Mouse (Mus musculus) forebrain, embryonic 13.5 days (tissue): ENCODE data around the gene Dhcr24. TPM values are rescaled to one million over a fixed set of nuclear protein-coding genes. Genes with fewer than 3 reads are reported as not detected.

ENCODE experiments used
- ATAC-seq: fragments of 200-750 bp; cut with Nextera tagmentation; 2 replicates; pipeline ENCODE4 v1.8.0; 2017
- H3K27ac ChIP-seq: fragments of 300-500 bp; sonication (generic); 2 replicates; pipeline ENCODE4 v1.5.1; 2015; ENCODE audit warnings: inconsistent platforms, mild to moderate bottlenecking, moderate library complexity
- H3K27me3 ChIP-seq: fragments of 300-500 bp; sonication (generic); 2 replicates; pipeline ENCODE4 v1.6.1; 2015; ENCODE audit warnings: mild to moderate bottlenecking, inconsistent platforms
- H3K36me3 ChIP-seq: fragments of 300-500 bp; sonication (generic); 2 replicates; pipeline ENCODE4 v1.6.1; 2015; ENCODE audit warnings: mild to moderate bottlenecking, inconsistent platforms; ENCODE audit not compliant: poor library complexity, severe bottlenecking
- H3K4me1 ChIP-seq: fragments of 300-500 bp; sonication (generic); 2 replicates; pipeline ENCODE4 v1.6.1; 2015; ENCODE audit warnings: inconsistent platforms
- H3K4me2 ChIP-seq: fragments of 300-500 bp; sonication (generic); 2 replicates; pipeline ENCODE4 v1.6.1; 2015; ENCODE audit warnings: inconsistent platforms, mild to moderate bottlenecking, moderate library complexity
- H3K4me3 ChIP-seq: fragments of 300-500 bp; sonication (generic); 2 replicates; pipeline ENCODE4 v1.5.1; 2015; ENCODE audit warnings: mild to moderate bottlenecking, inconsistent platforms
- H3K9ac ChIP-seq: fragments of 300-500 bp; sonication (generic); 2 replicates; pipeline ENCODE4 v1.6.1; 2015; ENCODE audit warnings: mild to moderate bottlenecking, inconsistent platforms
- H3K9me3 ChIP-seq: fragments of 300-500 bp; sonication (generic); replicated peaks from 2 replicates; pipeline ENCODE4 v1.6.1; 2016; ENCODE audit warnings: inconsistent platforms
- WGBS: fragments of 180-500 bp; shearing (Covaris S2); methylation state at CpG from one replicate; pipeline ENCODE4 v1.1.7; 2015; 5-methylcytosine and 5-hydroxymethylcytosine counted together
- polyA plus RNA-seq: library from polyadenylated mRNA; unstranded; fragments of >200 nt; fragmentation: Nextera tagmentation; extraction: Ambion mirVana; gene quantifications from 2 replicates; pipeline ENCODE4 v1.2.1, GENCODE M21; 2015

Dhcr24 gene
- polyA plus RNA-seq, 1 experiment from 2014 or later, result 6.5 TPM

DNA sequence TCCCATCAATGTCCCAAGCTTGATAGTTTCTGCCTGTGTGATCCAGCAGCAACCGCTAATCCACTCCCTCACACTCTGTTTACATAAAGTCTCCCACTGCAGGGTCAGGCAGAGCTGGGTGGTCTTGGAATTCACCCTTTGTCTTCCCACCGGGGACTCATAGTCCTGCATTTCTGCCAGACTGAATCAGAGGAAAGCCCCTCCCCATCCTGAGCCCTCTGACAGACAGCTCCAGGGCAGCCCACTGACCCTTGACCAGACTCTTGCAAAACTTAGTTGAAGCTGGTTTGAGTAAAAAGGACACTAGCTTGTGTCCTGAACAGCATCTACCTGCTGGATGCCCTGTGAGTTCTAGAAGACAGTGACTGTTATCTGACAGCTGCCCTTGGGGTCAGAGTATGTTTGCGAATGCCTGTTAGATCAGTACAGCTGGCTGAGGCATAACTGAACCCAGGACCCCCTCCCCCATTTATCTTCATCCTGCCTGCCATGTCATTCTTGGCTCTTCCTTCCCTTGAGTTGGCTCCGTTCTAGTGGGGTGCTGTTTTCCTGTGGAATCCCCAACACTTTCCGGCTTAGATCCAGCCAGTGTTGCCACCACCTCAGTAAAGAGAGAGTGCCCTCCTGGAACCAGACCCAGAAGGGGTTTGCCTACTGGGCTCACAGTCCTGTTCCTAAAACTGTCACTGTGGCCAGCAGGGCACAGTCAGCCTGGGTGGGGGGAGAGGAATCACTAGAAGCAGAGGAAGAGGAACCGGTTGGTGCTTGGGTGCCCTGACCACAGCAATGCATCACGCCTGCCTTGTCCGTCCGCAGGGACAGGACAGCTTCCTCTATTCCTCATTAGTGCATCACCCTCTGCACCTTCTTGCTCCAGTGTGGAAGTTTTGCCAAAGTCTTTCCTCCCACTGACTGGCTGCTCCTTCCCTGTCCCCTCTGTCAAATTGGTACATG, 2.3 kb downstream of the Dhcr24 start:
- Histone ChIP-seq H3K4me1 (peaks cover 35% of the 10 kb centered on the region), H3K27ac (no peak overlapping the region; the same call in 1 of the 2 replicates), H3K4me3 (peak overlapping the region; percentile 92), H3K4me2 (peak overlapping the region; percentile 83), H3K9ac (peak overlapping the region; percentile 84), H3K9me3 (no peaks in the 10 kb centered on the region), H3K27me3 (no peaks in the 10 kb centered on the region), H3K36me3 (peaks cover 39% of the 10 kb centered on the region)
- WGBS, result 64% methylated on average over 9 of the region's 9 CpGs
- no peak for ATAC-seq

DNA sequence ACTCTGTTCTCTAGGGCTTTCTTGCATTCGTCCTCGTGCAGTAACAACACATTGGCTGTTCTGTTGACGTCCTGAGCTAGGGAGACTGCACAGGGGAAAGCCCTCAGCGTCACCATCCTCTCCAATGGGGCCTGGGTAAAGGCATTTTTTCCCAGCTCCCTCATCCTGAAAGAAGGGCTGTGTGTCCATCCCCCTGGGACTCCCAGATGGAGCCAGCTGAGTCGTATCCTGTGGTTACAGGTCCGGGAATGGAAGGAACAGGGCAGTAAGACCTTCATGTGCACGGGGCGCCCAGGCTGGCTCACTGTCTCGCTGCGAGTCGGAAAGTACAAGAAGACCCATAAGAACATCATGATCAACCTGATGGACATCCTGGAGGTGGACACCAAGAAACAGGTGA, 3.3 kb downstream of the Dhcr24 start:
- no peaks in the 10 kb centered on the region for H3K9me3 ChIP-seq
- H3K36me3 ChIP-seq, result peaks cover 46% of the 10 kb centered on the region
- H3K27me3 ChIP-seq, result no peaks in the 10 kb centered on the region
- H3K4me2 ChIP-seq, result peak overlapping the region; percentile 83
- H3K27ac ChIP-seq, result no peak overlapping the region
- H3K4me3 ChIP-seq, result no peak overlapping the region
- 90% methylated on average over 11 of the region's 11 CpGs for WGBS
- H3K9ac ChIP-seq, result no peak overlapping the region
- peaks cover 35% of the 10 kb centered on the region for H3K4me1 ChIP-seq
- no peak for ATAC-seq

DNA sequence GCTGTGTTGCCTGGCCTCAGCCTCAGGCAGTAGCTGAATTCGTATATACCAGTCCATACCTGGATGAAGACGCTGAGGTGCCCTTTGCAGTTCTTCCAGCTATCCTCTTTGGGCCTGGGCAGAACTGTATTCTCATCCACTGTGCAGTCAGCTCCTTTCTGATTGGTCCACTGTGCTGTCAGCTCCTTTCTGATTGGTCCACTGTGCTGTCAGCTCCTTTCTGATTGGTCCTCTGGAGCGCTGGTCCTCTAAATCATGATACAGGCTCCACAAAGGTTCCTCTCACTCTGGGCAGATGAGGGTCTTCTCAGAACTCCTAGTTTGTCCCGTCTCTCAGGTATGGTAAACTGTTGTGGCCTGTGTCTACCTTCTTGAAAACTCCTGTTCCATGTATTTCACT, 8.8 kb downstream of the Dhcr24 start:
- Histone ChIP-seq H3K27ac (no peak overlapping the region), H3K4me3 (no peak overlapping the region), H3K9me3 (no peaks in the 10 kb centered on the region), H3K4me1 (no peaks in the 10 kb centered on the region), H3K27me3 (no peaks in the 10 kb centered on the region), H3K9ac (no peak overlapping the region), H3K36me3 (peaks cover 95% of the 10 kb centered on the region), H3K4me2 (no peak overlapping the region)
- ATAC-seq, result no peak
- WGBS, result 92% methylated on average over 4 of the region's 4 CpGs

- Histone ChIP-seq H3K4me3 (no peak overlapping the region), H3K36me3 (peaks cover 94% of the 10 kb centered on the region), H3K4me2 (no peak overlapping the region), H3K9me3 (no peaks in the 10 kb centered on the region), H3K9ac (no peak overlapping the region), H3K4me1 (no peaks in the 10 kb centered on the region), H3K27me3 (no peaks in the 10 kb centered on the region), H3K27ac (no peak overlapping the region)
- no peak for ATAC-seq
- WGBS, result 89% methylated on average over 11 of the region's 11 CpGs
These were observed 10.4 kb downstream of the Dhcr24 start for GRCm38 (mm10) chr4:106571081-106571724.

DNA sequence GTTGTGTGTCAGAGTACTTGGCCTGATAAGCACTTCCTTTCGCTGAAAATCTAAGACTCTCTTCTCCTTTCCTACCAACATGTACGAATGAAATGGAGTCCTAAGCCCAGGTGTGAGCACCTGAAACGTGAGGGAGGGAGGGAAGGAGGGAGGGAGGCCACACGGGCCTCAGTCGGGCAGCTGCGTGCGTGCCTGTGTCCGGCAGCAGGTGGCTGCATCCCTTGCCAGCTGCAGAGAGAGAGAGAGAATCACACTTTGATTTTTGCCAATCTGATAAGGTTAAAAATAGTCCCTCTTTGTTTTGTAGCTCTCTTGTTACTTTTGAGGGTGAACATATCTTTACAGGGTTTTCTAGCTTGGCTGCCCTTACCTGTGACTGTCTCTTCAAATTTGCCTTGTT, 14.2 kb downstream of the Dhcr24 start:
- no peak for ATAC-seq
- Histone ChIP-seq H3K27ac (no peak overlapping the region), H3K36me3 (peaks cover 96% of the 10 kb centered on the region), H3K4me1 (no peaks in the 10 kb centered on the region), H3K9me3 (no peaks in the 10 kb centered on the region), H3K4me3 (no peak overlapping the region), H3K4me2 (no peak overlapping the region), H3K9ac (no peak overlapping the region), H3K27me3 (no peaks in the 10 kb centered on the region)
- WGBS, result 84% methylated on average over 8 of the region's 8 CpGs

GRCm38 (mm10) chr4:106577511-106577910, 16.7 kb downstream of the Dhcr24 start:
- no peaks in the 10 kb centered on the region for H3K9me3 ChIP-seq
- H3K4me1 ChIP-seq, result no peaks in the 10 kb centered on the region
- no peak overlapping the region for H3K4me3 ChIP-seq
- whole genome bisulfite sequencing, result 81% methylated on average over 7 of the region's 7 CpGs
- no peaks in the 10 kb centered on the region for H3K27me3 ChIP-seq
- H3K27ac ChIP-seq, result no peak overlapping the region
- H3K36me3 ChIP-seq, result peaks cover 96% of the 10 kb centered on the region
- ATAC-seq, result no peak
- H3K4me2 ChIP-seq, result no peak overlapping the region
- no peak overlapping the region for H3K9ac ChIP-seq

DNA sequence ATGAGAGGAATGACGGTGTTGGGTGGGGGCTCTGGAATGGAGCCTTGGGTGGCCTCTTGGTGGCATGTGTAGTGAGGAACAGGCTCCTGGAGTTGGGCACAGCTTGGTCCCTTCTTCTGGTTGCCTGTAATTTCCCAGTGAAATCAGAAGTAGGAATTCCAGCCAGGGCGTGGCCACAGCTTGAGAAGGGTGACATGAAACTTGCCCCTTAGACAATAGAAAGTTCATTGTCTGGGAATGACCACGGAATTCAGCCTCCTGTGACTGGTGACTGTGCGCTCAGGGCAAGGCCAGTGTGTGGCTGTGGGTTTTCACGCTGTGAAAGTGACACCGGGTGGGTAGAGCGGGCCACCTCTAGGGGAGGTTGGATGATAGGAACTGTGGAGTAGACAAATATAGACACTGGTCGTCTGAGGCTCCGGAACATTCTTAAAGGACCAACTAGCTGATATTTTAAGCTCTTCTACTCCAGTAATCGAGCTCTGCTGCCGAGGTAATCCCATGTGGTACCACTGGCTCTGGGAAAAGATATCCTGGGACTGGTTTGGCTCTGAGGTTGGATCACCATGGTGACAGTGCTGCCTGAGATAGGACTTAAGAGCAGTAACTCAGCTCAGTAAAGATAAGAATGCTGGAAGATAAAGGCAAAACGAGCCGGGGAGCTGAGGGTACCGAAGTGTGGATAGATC, 20.5 kb downstream of the Dhcr24 start:
- H3K27ac ChIP-seq, result no peak overlapping the region
- ATAC-seq, result no peak
- H3K27me3 ChIP-seq, result no peaks in the 10 kb centered on the region
- WGBS, result 92% methylated on average over 14 of the region's 14 CpGs
- no peak overlapping the region for H3K4me2 ChIP-seq
- no peak overlapping the region for H3K4me3 ChIP-seq
- H3K9me3 ChIP-seq, result no peaks in the 10 kb centered on the region
- peaks cover 98% of the 10 kb centered on the region for H3K36me3 ChIP-seq
- H3K4me1 ChIP-seq, result no peaks in the 10 kb centered on the region
- H3K9ac ChIP-seq, result no peak overlapping the region

DNA sequence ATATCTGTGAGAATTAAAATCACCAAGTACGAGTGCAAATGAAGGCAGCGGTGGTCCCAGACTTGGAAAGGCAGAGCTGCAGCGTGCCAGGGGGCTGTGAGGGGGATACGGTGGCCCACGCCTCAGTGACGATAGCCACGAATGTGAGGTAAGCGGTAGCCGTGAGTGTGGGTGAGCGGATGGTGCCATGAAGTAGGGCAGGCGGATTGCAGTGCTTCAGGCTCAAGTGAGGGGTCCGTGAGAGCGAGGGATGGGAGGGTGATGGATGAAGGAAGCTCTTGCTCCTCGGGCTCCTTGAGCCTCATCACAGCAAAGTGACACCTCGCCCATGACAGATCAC, 21.0 kb downstream of the Dhcr24 start:
- no peak overlapping the region for H3K4me2 ChIP-seq
- no peak overlapping the region for H3K27ac ChIP-seq
- no peaks in the 10 kb centered on the region for H3K9me3 ChIP-seq
- peaks cover 98% of the 10 kb centered on the region for H3K36me3 ChIP-seq
- H3K9ac ChIP-seq, result no peak overlapping the region
- no peaks in the 10 kb centered on the region for H3K4me1 ChIP-seq
- no peaks in the 10 kb centered on the region for H3K27me3 ChIP-seq
- 94% methylated on average over 15 of the region's 15 CpGs for WGBS
- no peak overlapping the region for H3K4me3 ChIP-seq
- no peak for ATAC-seq

DNA sequence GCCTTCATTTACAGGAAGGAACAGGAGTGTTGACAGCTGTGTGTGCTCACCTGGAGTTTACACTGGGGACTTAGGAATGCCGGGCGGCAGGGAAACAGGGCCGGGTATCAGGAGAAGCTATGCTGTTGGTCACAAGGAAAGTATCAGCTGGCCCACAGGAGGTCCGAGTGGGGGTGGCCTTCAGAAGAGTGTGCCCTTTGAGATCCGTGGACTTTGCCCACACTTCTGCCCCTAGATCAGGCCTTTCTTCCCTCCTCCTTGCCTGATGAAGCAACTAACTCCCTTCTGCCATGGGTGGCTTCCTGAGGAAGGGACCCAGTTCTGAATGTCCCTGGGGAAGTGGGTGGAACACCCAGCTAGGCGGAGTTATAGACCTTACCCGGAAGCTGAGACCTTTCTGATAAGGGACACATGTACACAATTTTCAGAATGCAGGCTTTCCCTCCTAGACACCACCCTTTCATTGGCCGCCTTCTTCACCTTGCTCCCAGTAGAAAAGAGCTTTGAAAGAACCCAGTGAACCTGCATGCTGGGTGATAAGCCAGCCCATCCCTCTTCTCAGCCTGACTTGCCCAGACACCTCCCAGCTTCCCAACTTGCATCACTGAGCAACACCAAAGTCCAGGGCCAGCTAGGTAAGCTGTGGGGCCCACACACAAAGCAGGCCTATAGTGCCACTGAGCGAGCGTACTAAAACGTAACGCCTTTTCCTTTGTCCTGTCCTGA, 21.8 kb downstream of the Dhcr24 start:
- WGBS, result 92% methylated on average over 12 of the region's 12 CpGs
- H3K27me3 ChIP-seq, result no peaks in the 10 kb centered on the region
- H3K4me2 ChIP-seq, result no peak overlapping the region
- no peak for ATAC-seq
- H3K9me3 ChIP-seq, result no peaks in the 10 kb centered on the region
- H3K36me3 ChIP-seq, result peaks cover 97% of the 10 kb centered on the region
- H3K27ac ChIP-seq, result no peak overlapping the region; the same call in 1 of the 2 replicates
- H3K9ac ChIP-seq, result no peak overlapping the region
- H3K4me1 ChIP-seq, result no peaks in the 10 kb centered on the region
- H3K4me3 ChIP-seq, result no peak overlapping the region

- no peaks in the 10 kb centered on the region for H3K27me3 ChIP-seq
- 91% methylated on average over 4 of the region's 4 CpGs for WGBS
- no peak overlapping the region for H3K27ac ChIP-seq
- H3K4me2 ChIP-seq, result no peak overlapping the region
- H3K4me3 ChIP-seq, result no peak overlapping the region
- ATAC-seq, result no peak
- H3K9ac ChIP-seq, result no peak overlapping the region
- H3K4me1 ChIP-seq, result no peaks in the 10 kb centered on the region
- H3K9me3 ChIP-seq, result no peaks in the 10 kb centered on the region
- H3K36me3 ChIP-seq, result peaks cover 98% of the 10 kb centered on the region
These were observed 23.8 kb downstream of the Dhcr24 start for GRCm38 (mm10) chr4:106584665-106585064.

- 94% methylated on average over 6 of the region's 6 CpGs for WGBS
- Histone ChIP-seq H3K9me3 (no peaks in the 10 kb centered on the region), H3K4me2 (no peak overlapping the region), H3K4me1 (no peaks in the 10 kb centered on the region), H3K27ac (no peak overlapping the region), H3K4me3 (no peak overlapping the region), H3K36me3 (peaks cover 92% of the 10 kb centered on the region), H3K9ac (no peak overlapping the region), H3K27me3 (no peaks in the 10 kb centered on the region)
- no peak for ATAC-seq
These were observed 26.2 kb downstream of the Dhcr24 start for GRCm38 (mm10) chr4:106587075-106587474.

- Histone ChIP-seq H3K4me2 (no peak overlapping the region), H3K9me3 (no peaks in the 10 kb centered on the region), H3K36me3 (peaks cover 61% of the 10 kb centered on the region), H3K4me1 (no peaks in the 10 kb centered on the region), H3K27me3 (no peaks in the 10 kb centered on the region), H3K9ac (no peak overlapping the region), H3K4me3 (no peak overlapping the region), H3K27ac (no peak overlapping the region)
- 85% methylated on average over 9 of the region's 9 CpGs for whole genome bisulfite sequencing
- ATAC-seq, result no peak
These were observed 29.3 kb downstream of the Dhcr24 start for GRCm38 (mm10) chr4:106590142-106590541.
